Mouse (Mus musculus) R1 (cell line): ENCODE results near the gene Fabp2.
A peak's percentile ranks its signal among the peaks of the same experiment; 100 is the strongest.

Experiments used
- DNase-seq: peaks from one replicate; pipeline ENCODE4 v3.0.0-alpha.2; 2018; ENCODE audit warnings: low read depth, low spot score

The Fabp2 gene

DNA sequence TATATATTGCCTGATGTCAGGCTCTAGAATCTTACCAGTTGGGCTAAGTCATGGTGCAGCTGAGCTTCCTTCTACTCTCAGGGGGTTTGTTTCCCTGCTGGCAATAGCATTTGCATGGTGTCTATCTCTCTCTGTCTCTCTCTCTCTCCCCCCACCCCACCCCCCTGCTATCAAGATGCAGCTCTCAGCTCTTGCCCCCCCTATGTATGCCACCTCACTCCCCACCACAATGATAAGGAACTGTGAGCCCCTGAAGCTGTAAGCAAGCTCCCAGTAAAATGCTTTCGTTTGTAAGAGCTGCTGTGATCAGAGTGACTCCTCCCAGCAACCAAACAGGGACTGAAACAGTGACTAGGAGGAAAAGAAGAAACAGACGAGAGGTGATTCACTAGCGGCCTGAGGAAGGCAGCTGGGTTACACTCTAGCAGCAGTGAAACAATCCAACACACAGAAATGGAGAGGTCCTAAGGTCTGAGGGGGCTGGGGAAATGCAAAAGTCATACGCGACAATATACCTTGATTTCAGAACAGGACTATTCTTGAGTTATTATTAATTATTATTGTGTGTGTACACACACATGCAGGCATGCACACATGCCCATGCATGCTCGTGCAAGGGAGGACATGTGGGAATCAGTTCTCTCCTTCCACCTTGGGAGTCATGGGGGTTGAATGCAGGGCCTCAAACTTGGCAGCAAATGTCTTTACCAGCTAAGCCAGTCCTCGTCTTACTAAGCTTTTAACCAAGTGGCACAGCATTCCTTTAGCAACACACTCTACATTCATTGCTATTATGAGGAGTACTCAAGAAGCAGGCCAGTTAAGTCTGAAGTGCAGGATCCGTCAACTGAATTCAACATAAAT, 25.9 kb downstream of the Fabp2 start:
- DNase-seq: no peak

DNA sequence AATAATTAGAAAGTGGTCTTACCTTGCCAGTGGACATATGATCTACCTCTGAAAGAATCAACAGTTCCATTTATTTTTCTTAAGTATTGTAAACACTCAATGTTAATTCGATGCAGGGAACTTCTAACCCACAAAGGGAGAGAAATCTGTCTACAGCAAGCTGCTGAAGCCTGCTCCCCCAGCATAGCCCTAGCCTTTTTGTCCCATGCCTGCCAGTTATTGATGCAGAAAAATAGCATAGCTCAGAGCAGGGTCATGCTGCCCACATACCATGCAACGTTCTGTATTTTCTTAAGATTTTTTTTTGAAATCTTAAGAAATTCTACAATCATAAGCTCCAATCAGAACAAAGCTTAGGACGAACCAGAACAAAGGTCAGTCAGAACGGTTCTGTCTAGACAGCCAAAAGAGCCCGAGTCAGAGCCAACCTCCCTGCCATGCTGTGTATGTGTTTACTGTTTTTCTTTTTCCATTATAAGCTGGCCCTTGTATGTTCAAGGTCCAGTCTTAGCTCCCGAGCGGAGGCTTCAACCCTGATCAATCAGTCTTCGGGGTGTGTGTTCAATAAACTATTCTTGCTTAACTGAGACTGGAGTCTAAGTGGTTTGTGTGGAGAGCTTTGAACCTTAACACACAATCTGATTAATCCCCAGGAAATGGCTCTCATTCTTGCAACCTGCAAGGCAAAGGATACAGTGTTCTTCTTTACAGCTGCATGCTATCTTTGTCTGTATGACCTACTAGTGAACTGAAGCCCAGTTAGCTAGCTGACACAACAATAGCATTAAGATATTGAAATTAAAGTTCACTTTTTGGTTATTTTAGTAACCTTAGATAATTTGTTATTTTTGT, 27.0 kb downstream of the Fabp2 start:
- no peak for DNase-seq

DNA sequence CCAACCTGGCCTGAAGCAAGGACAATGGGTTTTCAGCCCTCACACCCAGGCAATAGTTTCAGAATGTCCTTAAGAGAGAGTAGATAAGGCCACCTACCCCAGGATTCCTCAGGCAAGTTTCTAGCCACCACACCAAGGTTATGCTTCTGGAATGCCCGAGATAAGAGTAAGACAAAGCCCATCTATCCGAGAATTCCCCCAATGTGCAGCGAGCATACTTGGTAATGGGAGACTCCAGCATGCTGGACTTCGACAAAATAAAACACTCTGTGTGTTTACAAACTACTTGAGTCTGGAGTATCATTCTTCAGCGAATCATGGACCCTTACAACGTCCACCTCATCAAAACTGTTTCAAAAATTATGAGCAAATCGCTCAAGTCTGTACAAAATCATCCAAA, 28.3 kb downstream of the Fabp2 start:
- no peak for DNase-seq

DNA sequence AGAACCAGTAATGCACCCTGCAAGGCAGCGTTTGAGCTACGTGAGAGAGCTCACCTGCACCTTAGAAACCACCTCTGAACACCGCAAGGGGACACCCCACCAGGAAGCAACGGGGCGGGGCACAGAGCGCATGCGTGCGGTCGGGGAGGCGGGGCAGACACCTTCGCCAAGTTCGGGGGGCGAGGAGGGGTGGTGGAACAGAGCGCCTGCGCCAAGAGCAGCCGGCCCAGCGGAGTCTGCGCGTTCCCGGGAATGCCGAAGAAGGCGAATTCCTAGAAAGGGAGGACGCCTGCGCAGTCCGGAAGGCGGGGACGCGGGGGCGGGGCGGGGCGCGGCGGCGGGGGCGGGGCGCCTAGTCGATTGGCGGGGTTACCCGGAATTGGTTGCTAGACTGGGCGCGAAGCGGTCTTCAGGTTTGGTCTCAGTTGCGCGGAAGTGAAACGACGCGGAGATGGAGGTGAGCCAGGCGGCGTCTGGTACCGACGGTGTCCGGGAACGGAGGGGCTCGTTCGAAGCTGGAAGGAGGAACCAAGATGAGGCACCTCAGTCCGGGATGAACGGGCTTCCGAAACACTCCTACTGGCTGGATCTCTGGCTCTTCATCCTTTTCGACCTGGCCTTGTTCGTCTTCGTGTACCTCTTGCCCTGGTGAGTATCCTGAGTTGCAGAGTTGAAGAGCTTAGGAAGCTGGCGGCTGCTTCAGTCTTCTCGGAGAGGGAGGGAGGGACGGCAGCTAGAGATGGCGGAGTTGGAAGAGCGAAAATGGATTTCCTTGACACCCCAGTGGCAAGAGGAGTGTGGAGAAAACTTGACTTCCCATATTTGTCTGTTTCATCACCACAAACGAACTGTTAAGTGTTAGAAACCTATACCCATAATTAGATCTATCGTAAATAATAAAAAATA, 29.4 kb downstream of the Fabp2 start, which contains the start of gene 1810037I17Rik:
Gene 1810037I17Rik, plus strand, starts transcription at position 195 of the 906 bp plus-strand sequence.
- DNase-seq: peak; percentile 96

DNA sequence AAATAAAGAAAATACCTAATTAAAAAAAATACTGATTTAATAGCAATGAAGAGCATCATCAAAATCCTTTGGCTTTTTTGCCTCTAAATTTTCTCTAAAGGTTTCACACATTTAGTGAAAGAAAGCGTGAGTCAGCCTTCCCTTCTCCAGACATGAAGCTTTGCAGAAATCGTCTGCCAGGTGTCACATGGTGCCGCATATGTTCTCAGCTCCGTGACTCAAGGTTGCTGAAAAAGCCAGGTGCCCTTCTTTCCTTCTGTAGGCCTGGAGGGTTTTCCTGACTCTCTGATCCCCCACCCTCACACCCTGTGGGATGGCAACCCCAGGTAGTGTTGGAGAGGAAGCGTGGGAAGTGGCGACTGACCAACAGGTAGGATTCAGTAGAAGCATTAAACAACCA, 34.9 kb downstream of the Fabp2 start:
- DNase-seq: no peak

DNA sequence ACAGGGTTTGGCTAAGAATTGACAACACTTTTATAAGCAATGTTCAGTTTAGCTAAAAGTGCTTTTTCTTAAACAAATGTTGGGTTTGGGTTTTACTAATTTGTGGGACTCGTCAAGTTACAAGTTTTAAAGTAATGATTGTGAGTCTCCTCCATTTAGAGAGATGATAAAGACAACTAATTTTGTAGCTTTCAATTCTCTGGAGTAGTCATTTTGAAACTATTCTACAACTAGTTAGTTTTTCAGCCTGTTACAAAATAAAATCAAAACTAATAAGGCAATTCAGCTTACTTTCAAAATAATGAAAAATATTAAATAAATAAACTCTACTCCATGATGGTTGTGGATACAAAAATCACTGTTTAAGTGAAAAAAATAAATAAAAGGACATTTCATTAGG, 37.6 kb downstream of the Fabp2 start:
- DNase-seq: no peak

DNA sequence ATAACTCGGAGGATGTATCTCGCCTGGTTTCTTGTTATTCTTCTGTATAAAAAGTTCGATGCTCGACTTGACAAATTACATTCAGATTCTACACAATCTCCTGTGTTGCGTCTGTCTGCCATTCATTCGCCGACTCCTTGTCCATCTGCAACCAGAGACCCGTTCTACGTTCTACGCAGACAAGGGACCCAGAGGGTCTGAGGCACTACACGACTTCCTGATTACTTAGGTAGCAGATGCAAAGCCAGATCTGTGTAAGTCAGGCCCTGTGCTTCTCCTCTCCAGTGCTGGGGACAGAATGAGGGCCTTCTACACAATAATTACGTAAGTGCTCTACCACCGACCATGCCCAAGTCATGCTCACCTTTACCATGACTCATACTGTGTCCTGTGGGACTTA, 42.3 kb downstream of the Fabp2 start:
- peak; percentile 64 for DNase-seq

DNA sequence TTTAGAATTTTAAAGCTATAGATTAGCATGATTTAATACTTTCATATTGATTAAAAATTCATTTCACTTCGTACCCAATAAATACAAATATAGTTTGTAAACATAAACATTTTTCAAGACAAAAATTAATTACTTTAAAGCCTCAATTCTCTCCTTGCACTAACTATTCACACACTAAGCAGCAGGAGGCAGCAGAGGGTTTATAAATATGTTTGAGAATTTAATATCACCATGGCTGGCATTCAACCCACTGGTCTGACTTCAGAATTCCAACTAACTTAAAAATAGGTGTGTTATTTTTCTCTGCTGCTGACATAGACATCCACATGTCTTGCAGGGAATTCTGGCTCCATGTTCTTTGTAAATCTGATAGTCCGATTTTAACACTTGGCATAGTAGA, 44.3 kb downstream of the Fabp2 start:
- no peak for DNase-seq

DNA sequence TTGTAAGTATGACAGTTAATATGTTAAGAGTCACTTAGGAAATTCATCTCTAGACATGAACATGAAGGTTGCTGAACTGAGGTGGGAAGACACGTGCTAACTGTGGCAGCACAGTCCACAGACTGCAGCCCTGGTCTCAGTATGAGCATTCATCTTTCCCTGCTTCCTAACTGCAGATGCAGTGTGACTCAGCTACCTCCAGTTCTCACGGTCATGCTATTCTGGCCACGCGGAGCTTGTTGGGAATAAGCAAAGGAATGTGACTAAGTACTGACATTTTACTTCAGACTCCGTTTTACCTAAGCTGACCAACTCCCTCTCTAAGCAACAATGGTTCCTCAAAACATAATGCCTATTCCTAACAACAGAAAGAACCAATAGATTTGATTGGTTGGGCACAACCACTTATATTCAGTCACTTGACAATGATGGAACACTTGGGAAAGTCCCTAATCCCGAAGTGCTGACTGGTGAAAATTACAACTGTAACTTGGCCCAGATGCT, 48.6 kb downstream of the Fabp2 start:
- DNase-seq: no peak
